Mouse (Mus musculus) WW6 (cell line): ENCODE measurements around the gene Gm20388.

Source experiments
- DNase-seq: peaks from one replicate; pipeline ENCODE4 v3.0.0-alpha.2; 2013; ENCODE audit warnings: low read depth, low spot score

The Gm20388 gene

GRCm38 (mm10) chr8:122923431-122924090, 3012.9 kb downstream of the Gm20388 start:
- DNase-seq, result no peak

- DNase-seq, result no peak
Observed at GRCm38 (mm10) chr8:122924091-122924490, 3013.4 kb downstream of the Gm20388 start.

- peak; percentile 20 for DNase-seq
Observed at GRCm38 (mm10) chr8:122925939-122926722, 3015.5 kb downstream of the Gm20388 start.

GRCm38 (mm10) chr8:122926782-122927181, 3016.1 kb downstream of the Gm20388 start:
- peak; percentile 42 for DNase-seq

- no peak for DNase-seq
Observed at GRCm38 (mm10) chr8:122927841-122928240, 3017.2 kb downstream of the Gm20388 start.

- DNase-seq, result no peak
Observed at GRCm38 (mm10) chr8:122928631-122929224, 3018.1 kb downstream of the Gm20388 start.

GRCm38 (mm10) chr8:122931834-122932560, 3021.4 kb downstream of the Gm20388 start:
- no peak for DNase-seq

GRCm38 (mm10) chr8:122932561-122932959, 3021.9 kb downstream of the Gm20388 start:
- DNase-seq, result no peak

- DNase-seq, result no peak
Observed at GRCm38 (mm10) chr8:122933973-122934372, 3023.3 kb downstream of the Gm20388 start.

- DNase-seq, result no peak
Observed at GRCm38 (mm10) chr8:122935118-122935517, 3024.5 kb downstream of the Gm20388 start.

GRCm38 (mm10) chr8:122935912-122936311, 3025.3 kb downstream of the Gm20388 start:
- DNase-seq, result no peak

GRCm38 (mm10) chr8:122937545-122938053, 3027.0 kb downstream of the Gm20388 start:
- no peak for DNase-seq

- no peak for DNase-seq
Observed at GRCm38 (mm10) chr8:122938170-122938569, 3027.5 kb downstream of the Gm20388 start.

GRCm38 (mm10) chr8:122938591-122938990, 3027.9 kb downstream of the Gm20388 start:
- DNase-seq, result no peak

- peak; percentile 16 for DNase-seq
Observed at GRCm38 (mm10) chr8:122942803-122943713, 3032.4 kb downstream of the Gm20388 start.

- no peak for DNase-seq
Observed at GRCm38 (mm10) chr8:122945775-122946174, 3035.1 kb downstream of the Gm20388 start.

- DNase-seq, result no peak
Observed at GRCm38 (mm10) chr8:122949701-122950100, 3039.1 kb downstream of the Gm20388 start.

- DNase-seq, result no peak
Observed at GRCm38 (mm10) chr8:122951456-122951855, 3040.8 kb downstream of the Gm20388 start.

- no peak for DNase-seq
Observed at GRCm38 (mm10) chr8:122953028-122953427, 3042.4 kb downstream of the Gm20388 start.

GRCm38 (mm10) chr8:122954090-122954799, 3043.6 kb downstream of the Gm20388 start:
- DNase-seq, result no peak
